Mouse (Mus musculus): ENCODE data around the gene Szt2. TPM values are rescaled to one million over a fixed set of nuclear protein-coding genes. Genes with fewer than 3 reads are reported as not detected.

Gene Szt2
- total RNA-seq, 2 experiments from 2014 or later, result 6.0 to 9.0 TPM

DNA sequence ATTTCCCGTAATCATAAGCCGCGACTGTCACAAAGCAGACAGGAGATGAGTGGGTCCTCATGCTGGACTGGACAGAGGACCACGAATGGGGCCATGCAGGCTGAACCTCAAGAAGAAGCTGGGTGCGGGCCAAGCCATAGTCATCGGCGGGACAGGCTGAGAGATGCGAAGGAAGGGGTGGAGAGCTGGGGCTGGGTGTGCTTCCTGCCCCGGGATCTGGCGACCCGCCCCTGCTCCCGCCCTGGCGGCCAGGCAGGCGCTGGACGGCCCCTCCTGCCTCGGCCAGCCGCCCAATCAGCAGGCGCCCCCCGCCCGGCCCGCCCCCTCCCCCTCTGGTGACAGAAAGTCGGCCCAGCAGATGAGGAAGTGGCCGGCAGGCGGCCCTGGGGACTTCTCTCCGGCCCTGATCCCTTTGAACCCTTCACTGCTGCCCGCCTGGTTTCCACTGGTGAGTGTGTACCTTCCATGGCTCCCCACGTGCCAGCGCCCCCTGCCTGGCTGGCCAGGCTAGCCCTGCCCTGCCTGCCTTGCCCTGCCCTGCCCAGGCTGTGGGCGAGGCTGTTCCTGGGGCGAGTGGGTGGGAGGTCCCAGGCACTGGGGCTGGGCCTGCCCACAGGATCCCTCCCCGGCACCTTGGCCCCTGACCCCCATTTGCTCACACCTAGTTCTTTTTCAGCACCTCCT is 18.8 kb upstream of the Szt2 start, which contains the start of gene Elovl1:
TSS of gene Elovl1 (plus strand) at position 326 of the 684 bp plus-strand sequence.
- peak; percentile 94 for DNase-seq
- Histone ChIP-seq H3K4me3 (peak within 1 kb of the TSS; percentile 91), H3K27ac (peak within 1 kb of the TSS; percentile 90)
- intact Hi-C loops (cut with DNase I), result loop anchor here (5.0 kb wide), 1 partner anchor 139 kb away; no protein-coding TSS in a partner anchor
- TF ChIP-seq CTCF (IDR thresholded peaks at IDR 0.05), result peak; percentile 50

DNA sequence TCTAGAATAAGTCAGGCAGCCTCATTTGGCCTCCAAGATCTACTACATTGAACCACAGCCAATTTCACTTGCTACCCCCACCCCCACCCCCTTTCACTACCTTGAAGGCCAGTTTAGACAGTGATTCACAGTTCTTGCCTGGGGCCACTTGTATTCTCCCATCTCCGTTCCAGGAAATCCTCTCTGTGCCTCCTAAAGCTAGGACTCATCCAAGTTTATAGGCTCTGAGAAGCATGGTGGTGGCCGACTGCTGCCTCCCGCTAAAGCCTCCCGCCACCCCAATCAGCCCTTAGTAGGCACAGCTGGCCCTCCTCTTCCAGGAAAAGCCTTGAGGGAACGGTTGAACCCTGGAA is 18.3 kb upstream of the Szt2 start:
- Histone ChIP-seq H3K27ac (peak overlapping the region; percentile 90), H3K4me3 (peak overlapping the region; percentile 91)
- no peak for TF ChIP-seq CTCF (IDR thresholded peaks at IDR 0.05)
- no peak for DNase-seq
- intact Hi-C loops (cut with DNase I), result loop anchor here (5.0 kb wide), 1 partner anchor 140 kb away; no protein-coding TSS in a partner anchor

DNA sequence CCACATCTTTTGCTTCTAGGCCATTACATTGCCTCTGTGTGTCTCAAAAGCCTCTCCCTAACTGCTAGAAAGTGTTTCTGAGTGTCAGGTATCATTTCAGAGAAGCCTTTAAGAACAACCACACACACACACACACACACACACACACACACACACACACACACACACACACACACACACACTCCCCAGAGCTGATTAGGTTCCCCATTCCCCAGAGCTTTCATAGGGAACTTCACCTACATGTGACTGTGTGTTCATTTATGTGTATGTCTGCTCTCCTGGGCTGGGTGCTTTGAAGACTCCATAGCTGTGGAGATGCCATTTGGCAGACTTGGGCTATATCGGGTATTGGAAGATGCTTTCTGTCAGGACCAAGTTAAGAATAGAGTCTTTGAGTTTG is 16.3 kb upstream of the Szt2 start:
- TF ChIP-seq CTCF (IDR thresholded peaks at IDR 0.05), result no peak
- intact Hi-C loops (cut with DNase I), result loop anchor here (5.0 kb wide), 1 partner anchor 142 kb away; no protein-coding TSS in a partner anchor
- Histone ChIP-seq H3K4me3 (no peak overlapping the region), H3K27ac (no peak overlapping the region)
- DNase-seq, result no peak

DNA sequence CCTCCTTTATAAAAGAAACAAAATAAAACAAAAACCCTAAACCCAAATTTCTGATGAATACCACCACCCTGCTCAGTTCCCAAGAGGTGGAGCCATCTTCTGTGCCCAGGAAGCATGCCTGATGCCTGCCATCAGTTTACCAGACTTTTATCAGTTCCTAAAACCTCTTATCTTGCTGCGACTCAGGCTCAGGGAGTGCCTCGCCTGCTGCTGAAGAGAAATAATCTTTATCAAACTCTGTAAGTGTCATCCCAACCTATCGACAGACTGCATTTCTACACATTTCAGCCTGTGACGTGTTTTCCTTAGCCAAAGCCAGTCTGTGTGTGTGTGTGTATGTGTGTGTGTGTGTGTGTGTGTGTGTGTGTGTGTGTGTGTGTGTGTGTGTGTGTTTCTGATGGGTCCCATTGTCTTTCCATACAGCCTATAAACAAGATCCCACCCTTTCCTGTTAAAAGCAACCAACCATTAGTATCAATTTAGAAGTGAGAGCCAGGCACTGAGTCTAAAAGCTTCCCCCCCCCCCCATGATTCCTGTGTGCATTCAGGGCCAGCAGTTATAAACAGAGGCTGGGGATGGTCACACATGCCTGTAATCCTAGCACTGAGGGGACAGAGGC is 15.6 kb upstream of the Szt2 start:
- intact Hi-C loops (cut with DNase I), result loop anchor here (5.0 kb wide), 1 partner anchor 143 kb away; no protein-coding TSS in a partner anchor
- Histone ChIP-seq H3K4me3 (no peak overlapping the region), H3K27ac (no peak overlapping the region)
- TF ChIP-seq CTCF (IDR thresholded peaks at IDR 0.05), result no peak
- no peak for DNase-seq

DNA sequence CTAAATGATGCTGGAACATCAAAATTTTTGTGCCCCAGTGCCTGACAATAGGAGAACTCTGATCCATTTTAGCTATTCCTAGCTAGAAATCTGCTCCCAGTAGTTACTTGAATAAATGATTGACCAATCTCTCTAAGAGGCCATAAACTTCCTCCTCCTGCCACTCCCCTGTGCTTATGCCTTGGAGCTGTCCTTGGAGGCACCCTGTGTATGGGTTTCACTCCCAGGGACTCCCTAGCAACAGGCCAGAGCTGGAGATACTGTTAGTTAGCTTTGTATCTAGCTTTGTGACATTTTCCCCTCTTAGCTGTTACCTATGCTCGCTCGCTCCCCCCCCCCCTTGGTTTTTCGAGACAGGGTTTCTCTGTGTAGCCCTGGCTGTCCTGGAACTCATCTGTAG is 12.3 kb upstream of the Szt2 start:
- Histone ChIP-seq H3K4me3 (no peak overlapping the region), H3K27ac (no peak overlapping the region)
- intact Hi-C loops (cut with DNase I), result no loop called here
- DNase-seq, result no peak
- TF ChIP-seq CTCF (IDR thresholded peaks at IDR 0.05), result no peak

DNA sequence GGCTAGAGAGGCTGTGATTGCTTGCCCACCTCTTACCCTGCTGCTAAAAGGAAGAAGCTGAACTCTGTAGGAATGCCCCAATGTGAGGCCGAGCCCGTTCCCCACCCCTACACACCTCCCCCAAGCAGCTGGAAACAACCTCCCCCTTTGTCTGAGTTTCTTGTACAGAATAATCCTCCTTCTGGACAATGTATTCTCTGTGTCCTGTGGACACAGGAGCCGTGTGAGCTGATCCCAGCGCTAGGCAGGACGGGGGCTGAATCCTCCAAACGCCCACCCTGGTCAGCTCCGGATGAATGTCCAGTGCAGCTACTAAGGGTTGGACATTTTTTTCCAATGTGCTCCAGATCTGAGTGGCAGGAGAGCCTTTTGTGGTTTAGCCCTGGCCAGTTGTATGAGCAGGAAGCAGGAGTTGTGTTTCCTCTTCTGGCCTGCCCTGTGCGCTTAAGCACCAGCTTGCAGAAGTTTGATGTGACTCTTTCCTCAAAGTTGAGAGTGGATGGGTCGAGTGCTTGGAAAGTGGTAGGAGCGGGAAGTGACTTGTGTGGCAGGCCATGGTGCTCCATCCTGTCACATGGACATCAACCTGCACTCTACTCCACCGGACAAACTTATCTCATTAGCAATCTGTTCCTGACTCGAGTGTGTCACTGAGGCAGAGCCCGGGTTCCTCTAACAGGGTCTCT is 8.2 kb upstream of the Szt2 start:
- intact Hi-C loops (cut with DNase I), result no loop called here
- H3K27ac ChIP-seq, result peak overlapping the region; percentile 28; the same call in 1 of the 2 replicates
- no peak overlapping the region for H3K4me3 ChIP-seq
- no peak for TF ChIP-seq CTCF (IDR thresholded peaks at IDR 0.05)
- DNase-seq, result no peak

DNA sequence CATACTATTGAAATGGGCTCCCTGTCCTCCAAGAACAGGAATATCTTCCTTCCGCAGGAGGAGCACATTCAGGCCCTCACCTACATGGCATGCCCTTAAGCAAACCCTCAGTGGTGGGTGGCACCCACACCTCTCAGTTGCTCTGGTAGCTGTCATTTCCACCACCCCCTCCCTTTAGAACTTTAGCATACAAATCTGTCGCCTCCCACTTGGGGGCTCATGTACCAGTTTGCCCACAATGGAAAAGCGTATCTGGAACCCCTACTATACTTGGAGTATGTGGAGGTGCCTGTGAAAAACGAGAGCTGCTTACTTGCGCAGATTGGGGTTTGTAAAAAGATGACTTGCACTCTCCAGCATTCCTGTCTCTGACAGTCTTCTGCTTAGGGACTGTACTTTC is 7.3 kb upstream of the Szt2 start:
- intact Hi-C loops (cut with DNase I), result no loop called here
- no peak for DNase-seq
- Histone ChIP-seq H3K4me3 (no peak overlapping the region), H3K27ac (peak overlapping the region; percentile 28; the same call in 1 of the 2 replicates)
- no peak for TF ChIP-seq CTCF (IDR thresholded peaks at IDR 0.05)

DNA sequence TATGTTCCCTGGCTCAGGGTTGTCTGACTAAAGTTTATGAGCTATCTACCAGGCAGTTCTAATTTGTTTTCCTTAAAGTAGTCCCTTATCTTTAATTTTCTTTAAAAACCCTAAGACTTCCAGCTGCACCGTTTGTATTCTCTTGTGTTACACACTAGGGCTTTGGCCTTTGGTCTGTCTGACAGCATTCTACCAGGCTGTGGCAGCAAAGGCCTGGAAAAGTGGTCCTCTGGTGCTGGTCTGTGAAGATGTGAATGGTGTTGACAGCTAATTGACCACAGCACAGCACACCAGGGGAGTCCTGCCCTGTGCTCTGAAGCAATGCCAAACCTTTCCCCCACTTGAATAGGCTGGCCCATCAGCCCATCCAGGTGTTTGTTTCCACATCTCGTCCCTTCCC is 6.7 kb upstream of the Szt2 start:
- peak; percentile 3; the same call in 1 of the 2 replicates for TF ChIP-seq CTCF (IDR thresholded peaks at IDR 0.05)
- H3K4me3 ChIP-seq, result no peak overlapping the region
- intact Hi-C loops (cut with DNase I), result no loop called here
- H3K27ac ChIP-seq, result no peak overlapping the region
- DNase-seq, result no peak

DNA sequence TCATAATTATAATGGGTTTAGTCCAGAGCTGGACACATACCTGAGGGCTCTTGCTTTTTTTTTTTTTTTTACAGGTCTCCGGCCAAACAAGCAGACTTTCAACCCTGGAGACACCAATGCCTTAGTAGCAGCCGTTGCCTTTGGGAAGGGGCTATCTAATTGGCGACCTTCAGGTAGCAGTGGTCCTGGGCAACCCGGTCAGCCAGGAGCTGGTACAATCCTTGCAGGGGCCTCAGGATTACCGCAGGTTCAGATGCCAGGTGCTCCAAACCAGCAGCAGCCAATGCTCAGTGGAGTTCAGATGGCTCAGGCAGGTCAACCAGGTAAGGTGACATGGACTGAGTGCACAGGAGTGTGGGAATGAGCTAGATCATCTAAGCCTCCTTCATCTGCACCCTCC is 4.5 kb upstream of the Szt2 start:
- no peak overlapping the region for H3K27ac ChIP-seq
- intact Hi-C loops (cut with DNase I), result no loop called here
- no peak for TF ChIP-seq CTCF (IDR thresholded peaks at IDR 0.05)
- no peak overlapping the region for H3K4me3 ChIP-seq
- DNase-seq, result no peak

DNA sequence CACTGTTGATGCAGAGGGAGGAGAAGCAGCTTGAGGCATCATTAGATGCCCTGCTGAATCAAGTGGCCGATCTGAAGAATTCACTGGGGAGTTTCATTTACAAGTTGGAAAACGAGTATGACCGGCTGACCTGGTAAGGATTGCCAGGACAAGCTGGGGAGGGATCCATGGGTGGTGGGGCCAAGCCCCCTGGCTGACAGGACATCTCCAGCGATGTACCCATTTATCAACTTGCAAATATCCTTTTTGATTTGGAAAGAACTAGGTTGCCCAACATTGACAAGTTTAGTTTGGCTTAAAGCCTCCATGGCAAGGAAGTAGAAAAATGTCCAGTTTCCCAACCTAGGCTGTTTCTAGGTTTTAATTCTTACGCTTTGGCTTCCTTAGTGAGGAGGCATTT is 1.8 kb upstream of the Szt2 start:
- Histone ChIP-seq H3K4me3 (no peak overlapping the region), H3K27ac (no peak overlapping the region)
- DNase-seq, result no peak
- intact Hi-C loops (cut with DNase I), result no loop called here
- no peak for TF ChIP-seq CTCF (IDR thresholded peaks at IDR 0.05)

DNA sequence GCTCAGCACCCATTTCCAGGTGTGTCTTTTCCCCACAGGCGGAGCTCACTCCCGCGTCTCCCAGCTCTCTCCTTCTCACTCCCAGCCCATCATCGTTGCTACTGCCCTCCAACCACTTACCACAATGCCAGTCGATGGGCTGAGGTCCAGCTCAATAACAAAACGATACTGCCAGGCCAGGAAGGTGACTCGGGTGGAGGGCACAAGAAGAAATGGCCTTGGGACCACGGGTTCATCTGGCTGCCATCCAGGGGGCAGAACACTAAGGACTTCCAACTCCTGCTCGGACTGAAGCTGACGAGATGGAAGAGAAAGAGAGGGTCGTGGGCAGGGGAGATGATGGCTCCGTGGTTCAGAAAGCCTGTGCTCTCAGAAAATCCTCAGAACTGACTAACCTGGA is 6.4 kb downstream of the Szt2 start:
- intact Hi-C loops (cut with DNase I), result no loop called here
- DNase-seq, result no peak
- no peak for TF ChIP-seq CTCF (IDR thresholded peaks at IDR 0.05)

DNA sequence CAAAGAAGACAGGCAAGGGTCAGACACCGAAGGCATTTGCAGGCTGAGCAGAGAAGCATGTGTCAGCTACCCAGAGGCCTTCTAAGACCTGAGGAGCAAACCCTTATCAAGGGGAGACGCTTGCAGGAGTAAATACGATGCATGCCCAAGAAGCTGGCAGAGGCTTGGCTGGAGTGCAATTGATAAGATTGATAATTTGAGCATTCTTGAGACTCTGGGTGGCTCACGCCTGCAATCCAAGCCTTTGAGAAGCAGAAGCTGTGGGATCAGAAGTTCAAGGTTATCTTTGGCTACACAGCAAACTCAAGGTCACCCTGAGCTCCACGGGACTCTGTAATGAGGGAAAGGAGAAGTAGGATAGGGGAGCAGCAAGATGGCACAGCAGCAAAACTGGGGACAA is 7.2 kb downstream of the Szt2 start:
- Histone ChIP-seq H3K27ac (no peak overlapping the region), H3K4me3 (no peak overlapping the region)
- no peak for DNase-seq
- intact Hi-C loops (cut with DNase I), result no loop called here
- no peak for TF ChIP-seq CTCF (IDR thresholded peaks at IDR 0.05)

More for the DNA sequence above, 6.4 kb downstream of the Szt2 start:
- H3K27ac ChIP-seq, result no peak overlapping the region
- H3K4me3 ChIP-seq, result no peak overlapping the region

DNA sequence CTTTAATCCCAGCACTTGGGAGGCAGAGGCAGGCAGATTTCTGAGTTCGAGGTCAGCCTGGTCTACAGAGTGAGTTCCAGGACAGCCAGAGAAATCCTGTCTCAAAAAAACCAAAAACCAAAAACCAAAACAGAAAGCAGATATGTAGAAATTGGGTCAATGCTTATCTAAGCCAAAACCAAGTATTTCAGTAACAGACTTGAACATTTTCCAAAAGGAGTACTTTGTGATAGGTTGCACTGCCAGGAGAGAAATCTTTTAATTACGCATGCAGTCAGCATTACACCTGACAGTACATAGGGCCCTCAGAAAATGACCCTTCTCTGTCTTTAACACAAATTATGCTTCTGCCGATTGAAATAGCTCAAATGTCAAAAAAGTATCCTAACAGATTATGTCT is 7.7 kb downstream of the Szt2 start:
- no peak for DNase-seq
- intact Hi-C loops (cut with DNase I), result no loop called here

More for the DNA sequence above, 7.7 kb downstream of the Szt2 start:
- TF ChIP-seq CTCF (IDR thresholded peaks at IDR 0.05), result no peak
- H3K4me3 ChIP-seq, result no peak overlapping the region
- no peak overlapping the region for H3K27ac ChIP-seq

Measured in gastrocnemius, adult 2 months (tissue).